13 mouse cellular contexts compared by ENCODE assay signal in genomic region chr14:101918471-101918870, GRCm38 (mm10).
"Had no signal": no experiment of that assay in that cellular context is flagged by ENCODE, and none has a peak within 500 bp of the region (broad histone marks: within the 10 kb centered on the region; RNA-seq: fewer than 3 reads in every experiment).

No protein-coding gene starts in this region.

- H3K9me3 ChIP-seq: limb, embryonic 10.5 days; liver, embryonic 15.5 days; midbrain, embryonic 12.5 days; neural tube, embryonic 13.5 days had no signal

- H3K9ac ChIP-seq: liver, embryonic 15.5 days; midbrain, embryonic 12.5 days; neural tube, embryonic 13.5 days had no signal

- H3K27me3 ChIP-seq: liver, embryonic 15.5 days; midbrain, embryonic 12.5 days; neural tube, embryonic 13.5 days had no signal

- H3K4me3 ChIP-seq: left cerebral cortex, adult 2 months; limb, embryonic 10.5 days; liver, embryonic 15.5 days; midbrain, embryonic 12.5 days; neural tube, embryonic 13.5 days had no signal

- DNase-seq: lung, adult 2 months; lung, postnatal 10 days; right cerebral cortex, postnatal 25 days; thymus, postnatal 4 days had no signal

- H3K36me3 ChIP-seq: limb, embryonic 10.5 days; liver, embryonic 15.5 days; midbrain, embryonic 12.5 days; neural tube, embryonic 13.5 days had no signal

- ATAC-seq: intestine, embryonic 16.5 days; midbrain, embryonic 16.5 days had no signal

- H3K4me1 ChIP-seq: limb, embryonic 10.5 days; liver, embryonic 15.5 days; midbrain, embryonic 12.5 days; neural tube, embryonic 13.5 days had no signal

- H3K4me2 ChIP-seq: liver, embryonic 11.5 days; liver, embryonic 15.5 days; midbrain, embryonic 12.5 days; neural tube, embryonic 13.5 days had no signal

- H3K27ac ChIP-seq: left cerebral cortex, adult 2 months; liver, embryonic 15.5 days; midbrain, embryonic 12.5 days; neural tube, embryonic 13.5 days; stomach, postnatal 0 days had no signal
